Mouse (Mus musculus) heart, postnatal 14 days (tissue): ENCODE results near the gene Slc25a25. TPM values are rescaled to one million over a fixed set of nuclear protein-coding genes. Genes with fewer than 3 reads are reported as not detected.

Experiments
- DNase-seq, 2 experiments: peaks; one replicate each; pipeline ENCODE4 v3.0.0; 2021 to 2022
- intact Hi-C: fragments of 180-260 bp; cut with DNase I; formaldehyde crosslinking; loops from one replicate; pipeline ENCODE4 v1.15.1; 2025
- total RNA-seq, 2 experiments: library from RNA; stranded (reverse); gene quantifications; 2 replicates each; pipeline ENCODE4 v1.2.3; 2021

The Slc25a25 gene
- total RNA-seq, 2 experiments from 2014 or later = 9.7 to 15.5 TPM

- DNase-seq = peak in 1 of 2 experiments; percentile 19
- intact Hi-C loops = no loop called here
Measured at GRCm38 (mm10) chr2:32436686-32437372, 14.4 kb downstream of the Slc25a25 start.

GRCm38 (mm10) chr2:32430701-32431676 lies 20.3 kb downstream of the Slc25a25 start:
- intact Hi-C loops = no loop called here
- DNase-seq = peak; percentile 63 to 79

- intact Hi-C loops = no loop called here
- no peak for DNase-seq
Measured at GRCm38 (mm10) chr2:32429215-32429891, 21.9 kb downstream of the Slc25a25 start.

- intact Hi-C loops = no loop called here
- DNase-seq = no peak
Measured at GRCm38 (mm10) chr2:32428262-32428722, 23.0 kb downstream of the Slc25a25 start.

GRCm38 (mm10) chr2:32427720-32428119 lies 23.5 kb downstream of the Slc25a25 start:
- intact Hi-C loops = no loop called here

GRCm38 (mm10) chr2:32426141-32426540 lies 25.1 kb downstream of the Slc25a25 start:
- DNase-seq = no peak
- intact Hi-C loops = no loop called here

More at GRCm38 (mm10) chr2:32427720-32428119, 23.5 kb downstream of the Slc25a25 start:
- no peak for DNase-seq

GRCm38 (mm10) chr2:32425568-32425967 lies 25.7 kb downstream of the Slc25a25 start:
- DNase-seq = no peak
- intact Hi-C loops = no loop called here

- intact Hi-C loops = no loop called here
Measured at GRCm38 (mm10) chr2:32424796-32425195, 26.4 kb downstream of the Slc25a25 start.

GRCm38 (mm10) chr2:32423481-32424331 lies 27.5 kb downstream of the Slc25a25 start:
- peak; percentile 66 to 71 for DNase-seq
- intact Hi-C loops = loop anchor here (2.0 kb wide), 1 partner anchor 27 kb away; the partner anchor contains the start of genes Naif1 and Slc25a25

More at GRCm38 (mm10) chr2:32424796-32425195, 26.4 kb downstream of the Slc25a25 start:
- DNase-seq = no peak

GRCm38 (mm10) chr2:32421851-32422251 lies 29.4 kb downstream of the Slc25a25 start:
- intact Hi-C loops = loop anchor here (2.0 kb wide), 1 partner anchor 29 kb away; the partner anchor contains the start of genes Naif1 and Slc25a25
- no peak for DNase-seq

GRCm38 (mm10) chr2:32420647-32421046 lies 30.6 kb downstream of the Slc25a25 start:
- DNase-seq = no peak
- intact Hi-C loops = no loop called here

- intact Hi-C loops = no loop called here
Measured at GRCm38 (mm10) chr2:32420066-32420608, 31.1 kb downstream of the Slc25a25 start.

GRCm38 (mm10) chr2:32419359-32419758 lies 31.9 kb downstream of the Slc25a25 start:
- intact Hi-C loops = no loop called here
- peak; percentile 64 to 71 for DNase-seq

More at GRCm38 (mm10) chr2:32420066-32420608, 31.1 kb downstream of the Slc25a25 start:
- no peak for DNase-seq

GRCm38 (mm10) chr2:32418430-32419151 lies 32.7 kb downstream of the Slc25a25 start:
- intact Hi-C loops = no loop called here
- DNase-seq = no peak

GRCm38 (mm10) chr2:32417486-32417885 lies 33.8 kb downstream of the Slc25a25 start:
- intact Hi-C loops = no loop called here
- DNase-seq = no peak

- intact Hi-C loops = no loop called here
- no peak for DNase-seq
Measured at GRCm38 (mm10) chr2:32416556-32416955, 34.7 kb downstream of the Slc25a25 start.

- DNase-seq = no peak
- intact Hi-C loops = no loop called here
Measured at GRCm38 (mm10) chr2:32415801-32416200, 35.4 kb downstream of the Slc25a25 start.

- DNase-seq = peak in 1 of 2 experiments; percentile 33
- intact Hi-C loops = no loop called here
Measured at GRCm38 (mm10) chr2:32413936-32414335, 37.3 kb downstream of the Slc25a25 start.
